Mouse (Mus musculus) thymus, postnatal 25 days (tissue): ENCODE data around the gene Gls.

Experiments used
- DNase-seq: peaks from one replicate; pipeline ENCODE4 v3.0.0; 2022

Gene Gls

GRCm38 (mm10) chr1:52233143-52233713 lies at the start of gene Gls:
Gene Gls (minus strand): TSS chr1:52233232.
- peak; percentile 97 for DNase-seq

GRCm38 (mm10) chr1:52279831-52280595 lies 47.0 kb upstream of the Gls start:
- no peak for DNase-seq

GRCm38 (mm10) chr1:52279331-52279730 lies 46.3 kb upstream of the Gls start:
- DNase-seq, result no peak

- no peak for DNase-seq
These were observed 45.0 kb upstream of the Gls start for GRCm38 (mm10) chr1:52278073-52278472.

- DNase-seq, result no peak
These were observed 41.2 kb upstream of the Gls start for GRCm38 (mm10) chr1:52274210-52274609.

- no peak for DNase-seq
These were observed 39.1 kb upstream of the Gls start for GRCm38 (mm10) chr1:52272018-52272678.

- no peak for DNase-seq
These were observed 37.3 kb upstream of the Gls start for GRCm38 (mm10) chr1:52270354-52270753.

- DNase-seq, result no peak
These were observed 36.6 kb upstream of the Gls start for GRCm38 (mm10) chr1:52269596-52269995.

- no peak for DNase-seq
These were observed 35.0 kb upstream of the Gls start for GRCm38 (mm10) chr1:52268006-52268405.

- peak; percentile 50 for DNase-seq
These were observed 34.6 kb upstream of the Gls start for GRCm38 (mm10) chr1:52267606-52268005.

- no peak for DNase-seq
These were observed 33.0 kb upstream of the Gls start for GRCm38 (mm10) chr1:52265886-52266516.

- DNase-seq, result no peak
These were observed 31.3 kb upstream of the Gls start for GRCm38 (mm10) chr1:52264290-52264689.

- DNase-seq, result no peak
These were observed 27.5 kb upstream of the Gls start for GRCm38 (mm10) chr1:52260354-52261090.

- no peak for DNase-seq
These were observed 25.1 kb upstream of the Gls start for GRCm38 (mm10) chr1:52258006-52258749.

- DNase-seq, result no peak
These were observed 23.9 kb upstream of the Gls start for GRCm38 (mm10) chr1:52256916-52257315.

GRCm38 (mm10) chr1:52256194-52256593 lies 23.2 kb upstream of the Gls start:
- no peak for DNase-seq

- no peak for DNase-seq
These were observed 21.4 kb upstream of the Gls start for GRCm38 (mm10) chr1:52254411-52254810.

GRCm38 (mm10) chr1:52253386-52253785 lies 20.4 kb upstream of the Gls start:
- no peak for DNase-seq

- no peak for DNase-seq
These were observed 19.4 kb upstream of the Gls start for GRCm38 (mm10) chr1:52252447-52252846.

GRCm38 (mm10) chr1:52251038-52251735 lies 18.2 kb upstream of the Gls start:
- DNase-seq, result no peak

GRCm38 (mm10) chr1:52248899-52249556 lies 16.0 kb upstream of the Gls start:
- no peak for DNase-seq
